Mouse (Mus musculus) thymus, postnatal 14 days (tissue): Measurements from ENCODE around the gene Calhm3.
"Not testable (repeated sequence)": the region's sequence is repeated elsewhere in the genome, so short reads cannot be mapped to it uniquely, and the experiment has no call there.

Experiments
- DNase-seq: peaks from one replicate; pipeline ENCODE4 v3.0.0; 2021

Gene Calhm3

DNA sequence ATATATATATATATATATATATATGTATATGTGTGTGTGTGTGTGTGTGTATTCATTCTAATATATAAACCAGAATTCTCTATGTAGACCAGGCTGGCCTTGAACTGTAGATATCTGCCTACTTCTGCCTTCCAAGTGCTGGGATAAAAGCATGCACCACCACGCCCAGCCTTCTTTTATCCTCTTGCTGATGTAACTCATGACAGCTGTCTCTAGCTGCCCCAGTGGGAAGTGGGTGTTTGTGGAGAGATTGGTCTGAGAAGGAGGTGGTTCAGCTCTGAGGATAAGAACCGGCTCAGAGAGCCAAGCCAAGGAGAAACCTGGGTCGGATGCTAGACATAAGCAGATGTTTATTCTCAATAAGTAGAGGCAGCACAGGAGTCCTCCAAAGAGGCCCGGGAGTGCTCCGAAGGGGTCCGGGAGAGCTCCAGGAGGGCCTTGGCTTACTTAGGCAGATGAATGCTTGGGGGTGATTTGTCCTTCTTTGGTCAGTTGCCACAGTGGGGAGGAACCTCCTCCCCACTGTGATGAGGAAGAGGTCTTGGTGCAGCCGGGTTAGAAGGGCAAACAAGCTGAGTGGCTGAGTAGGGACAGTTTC is 10.2 kb upstream of the Calhm3 start:
- no peak for DNase-seq

DNA sequence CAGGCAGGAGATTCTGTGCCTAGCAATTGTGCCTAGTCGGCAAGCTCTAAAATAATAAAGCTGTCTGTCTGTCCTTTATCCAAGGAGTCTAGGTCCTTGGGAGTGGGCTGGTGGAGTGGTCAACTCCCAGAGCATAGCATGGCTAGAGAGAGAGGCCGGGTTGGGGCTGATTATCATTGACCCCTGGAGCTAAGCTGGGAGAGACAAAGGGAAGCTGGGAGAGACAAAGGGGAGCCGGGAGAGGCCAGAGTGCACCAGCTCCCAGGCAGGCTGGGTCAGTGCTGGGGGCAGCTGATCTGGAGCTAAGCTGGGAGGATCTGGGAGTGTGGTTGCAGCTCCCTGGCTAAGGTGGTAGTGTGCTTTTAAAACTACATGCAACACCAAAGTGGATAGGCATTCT is 9.2 kb upstream of the Calhm3 start:
- DNase-seq: no peak

- no peak for DNase-seq
Measured at GRCm38 (mm10) chr19:47163176-47163744, 5.7 kb upstream of the Calhm3 start.

- DNase-seq: no peak
Measured at GRCm38 (mm10) chr19:47161669-47162068, 4.1 kb upstream of the Calhm3 start.

DNA sequence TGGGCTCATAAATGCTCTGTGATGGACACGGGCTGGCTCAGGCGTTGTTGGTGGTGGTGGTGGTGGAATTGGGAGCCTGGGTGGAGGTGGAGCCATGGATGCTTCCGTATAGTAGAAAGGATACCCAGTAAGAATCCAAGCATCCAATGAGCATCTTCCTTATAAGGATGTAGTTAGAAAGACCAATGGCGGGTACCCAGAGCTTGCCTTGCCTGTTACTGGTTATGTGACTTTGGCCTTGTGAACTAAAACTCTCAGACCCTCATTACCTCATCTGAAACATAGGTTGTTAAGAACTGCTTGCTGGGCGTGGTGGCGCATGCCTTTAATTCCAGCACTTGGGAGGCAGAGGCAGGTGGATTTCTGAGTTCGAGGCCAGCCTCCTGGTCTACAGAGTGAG is 3.8 kb downstream of the Calhm3 start:
- DNase-seq: no peak

DNA sequence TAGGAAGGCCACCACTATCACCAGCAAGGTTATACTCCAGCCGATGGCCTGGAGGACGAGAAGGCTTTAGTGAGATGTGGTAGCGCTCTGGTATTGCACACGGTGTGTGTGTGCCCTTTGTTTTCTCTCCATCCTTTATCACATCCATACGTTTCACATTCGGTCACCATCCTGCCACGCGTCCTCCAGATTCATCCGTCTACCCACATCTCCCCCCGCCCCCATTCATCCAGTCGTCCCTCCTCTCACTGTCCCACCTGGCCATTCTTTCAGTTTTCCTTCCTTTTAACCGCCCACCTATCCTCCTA is 5.5 kb downstream of the Calhm3 start:
- no peak for DNase-seq

DNA sequence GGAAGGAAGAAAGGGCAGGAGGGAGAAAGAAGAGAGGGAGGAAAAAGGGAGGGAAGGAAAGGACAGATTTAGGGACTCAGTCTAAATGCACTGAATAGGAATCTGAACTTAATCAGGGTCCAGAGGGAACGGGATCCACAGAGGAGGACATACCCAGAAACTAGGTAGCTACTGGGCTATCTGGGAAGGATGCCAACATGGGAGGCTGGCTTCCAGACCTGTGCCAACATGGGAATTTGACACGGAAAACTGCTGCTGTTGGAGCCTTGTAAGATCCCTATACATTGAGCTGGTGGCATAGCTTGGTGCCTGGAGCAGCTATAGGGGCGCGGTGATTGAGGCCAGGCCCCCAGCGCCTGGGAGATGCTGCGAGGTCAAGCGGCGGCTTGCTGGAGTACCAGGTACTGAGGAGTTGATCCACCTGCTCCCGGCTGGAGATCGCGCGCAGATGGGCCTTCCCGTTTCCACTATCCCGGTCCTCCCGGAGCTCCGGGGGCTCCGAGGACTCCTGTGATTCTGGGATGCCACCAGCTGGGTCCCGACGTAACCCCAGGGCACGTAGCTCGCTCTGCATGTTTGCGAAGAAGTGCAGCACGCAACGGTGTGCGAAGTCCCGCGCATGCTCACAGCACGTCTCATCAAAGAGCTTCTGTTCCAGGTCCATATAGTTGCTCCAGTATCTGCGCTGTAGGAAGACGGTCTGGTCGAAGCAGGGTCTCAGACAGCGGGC is 6.1 kb downstream of the Calhm3 start:
- no peak for DNase-seq

- no peak for DNase-seq
Measured at GRCm38 (mm10) chr19:47149854-47150253, 7.7 kb downstream of the Calhm3 start.

DNA sequence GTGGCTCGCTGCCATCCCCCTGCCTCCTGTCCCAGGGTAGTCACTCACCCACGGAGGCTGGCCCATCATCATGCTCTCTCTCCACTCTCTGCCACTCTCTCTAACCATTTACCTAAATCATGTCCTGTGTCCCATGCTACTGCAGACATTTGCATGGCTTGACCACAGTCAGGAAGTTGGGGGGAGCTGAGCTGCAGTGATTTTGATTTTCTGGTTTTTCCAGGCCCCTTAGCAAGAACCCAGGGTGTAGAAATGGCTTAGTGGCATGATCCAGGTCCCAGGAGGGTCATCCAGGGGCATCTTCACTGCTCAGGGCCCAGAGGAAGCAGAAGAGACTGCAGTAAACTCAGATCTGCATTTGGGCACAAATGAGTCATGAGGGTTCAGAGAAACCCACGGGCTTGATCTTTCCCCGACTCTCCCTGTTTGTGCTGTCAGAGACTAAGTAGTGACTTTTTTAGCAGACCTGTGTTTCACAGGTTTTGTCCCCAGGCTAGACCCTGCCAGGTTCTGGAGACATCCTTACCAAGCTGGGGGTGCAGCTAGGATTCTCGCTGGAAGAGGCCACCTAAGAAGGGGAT is 9.2 kb downstream of the Calhm3 start:
- no peak for DNase-seq

- no peak for DNase-seq
Measured at GRCm38 (mm10) chr19:47144154-47144553, 13.4 kb downstream of the Calhm3 start, which contains the start of gene Calhm1. Calhm1 (minus strand) TSS chr19:47144254.

GRCm38 (mm10) chr19:47142438-47142837 is 15.1 kb downstream of the Calhm3 start:
- no peak for DNase-seq

- DNase-seq: not testable (repeated sequence)
Measured at GRCm38 (mm10) chr19:47139611-47140010, 18.0 kb downstream of the Calhm3 start.

- peak; percentile 64 for DNase-seq
Measured at GRCm38 (mm10) chr19:47137771-47138421, 19.7 kb downstream of the Calhm3 start, which contains the start of gene Calhm2. Calhm2 (minus strand) TSS chr19:47138294.

DNA sequence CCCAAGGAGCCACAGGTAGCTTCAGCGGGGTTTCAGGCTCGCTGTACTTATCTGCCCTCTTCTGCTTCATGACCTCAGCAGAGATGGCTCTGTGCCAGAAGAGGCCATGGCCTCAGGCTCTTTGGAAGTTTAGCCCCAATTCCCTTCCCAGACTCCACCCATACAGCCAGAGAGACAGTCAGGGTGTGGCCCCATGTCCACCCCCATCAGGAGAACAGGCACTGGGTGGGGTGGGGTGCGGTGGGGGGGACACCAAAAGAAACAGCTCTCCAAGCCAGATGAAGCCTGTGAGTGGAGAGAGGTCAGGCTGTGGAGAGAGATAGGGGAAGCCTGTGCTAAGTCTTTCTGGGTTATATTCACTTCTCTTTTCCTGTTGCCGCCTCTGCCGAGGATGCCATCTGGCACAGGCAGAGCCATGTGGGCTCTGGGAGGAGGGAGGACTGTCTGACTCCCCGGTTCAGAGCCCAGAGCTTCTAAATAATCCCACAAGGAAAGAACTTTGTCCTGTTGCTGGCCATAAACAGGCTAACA is 20.4 kb downstream of the Calhm3 start:
- DNase-seq: peak; percentile 33

DNA sequence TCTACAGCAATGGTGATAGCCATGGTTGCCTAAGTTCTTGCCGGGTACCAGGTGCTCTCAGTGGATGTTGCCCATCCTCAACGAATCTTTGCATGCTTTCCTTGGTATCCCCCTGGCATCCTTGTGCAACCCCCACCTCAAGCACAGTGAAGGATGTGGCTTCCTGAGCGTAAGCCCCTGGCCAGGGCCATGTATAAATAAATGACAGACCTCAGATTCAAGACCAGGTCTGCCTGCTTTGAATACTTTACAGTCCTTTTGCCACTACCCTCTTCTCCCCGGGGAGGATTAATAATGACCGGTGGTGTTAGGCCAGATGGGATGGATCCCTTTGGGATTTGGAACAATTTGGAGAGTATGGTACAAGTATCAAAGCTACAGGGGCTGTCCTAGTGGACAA is 21.4 kb downstream of the Calhm3 start:
- no peak for DNase-seq

DNA sequence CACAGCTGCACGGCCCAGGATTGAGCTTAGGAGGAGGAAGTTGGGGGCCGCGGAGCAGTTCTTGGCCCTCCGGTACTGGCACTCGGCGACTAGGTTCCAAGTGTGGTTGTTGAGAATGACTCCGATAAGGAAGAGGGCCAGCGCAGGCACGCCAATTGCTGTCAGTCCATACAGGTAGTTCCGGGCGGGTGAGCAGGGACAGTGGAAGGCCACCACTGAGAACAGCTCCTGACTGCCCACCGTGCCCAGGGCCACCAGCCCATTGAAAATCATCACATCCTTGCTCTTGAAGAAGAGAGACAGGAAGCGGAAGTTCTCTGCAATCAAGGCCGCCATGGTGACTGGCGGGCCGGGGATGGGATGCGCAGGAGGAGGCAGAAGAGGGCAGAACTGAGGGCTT is 22.0 kb downstream of the Calhm3 start:
- no peak for DNase-seq

DNA sequence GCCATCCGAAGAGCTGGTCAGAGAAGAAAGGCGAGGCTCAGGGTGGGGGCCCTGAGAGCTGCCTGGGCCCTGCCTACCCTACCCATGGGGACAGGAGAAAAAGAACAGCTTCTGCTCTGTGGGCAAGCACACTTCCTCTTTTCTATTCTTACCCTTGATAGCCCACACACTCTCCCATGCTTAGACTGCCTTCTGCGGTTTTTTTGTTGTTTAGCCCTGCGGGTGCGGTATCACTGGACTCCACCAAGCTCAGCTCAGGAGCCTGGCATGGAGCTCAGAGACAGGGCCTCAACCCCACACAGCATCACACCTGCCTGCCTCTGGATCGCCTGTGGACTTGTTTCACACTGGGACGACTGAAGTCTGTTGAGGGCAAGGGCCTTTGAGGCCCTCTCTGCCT is 24.4 kb downstream of the Calhm3 start:
- DNase-seq: no peak

GRCm38 (mm10) chr19:47130551-47131125 is 26.9 kb downstream of the Calhm3 start:
- no peak for DNase-seq

DNA sequence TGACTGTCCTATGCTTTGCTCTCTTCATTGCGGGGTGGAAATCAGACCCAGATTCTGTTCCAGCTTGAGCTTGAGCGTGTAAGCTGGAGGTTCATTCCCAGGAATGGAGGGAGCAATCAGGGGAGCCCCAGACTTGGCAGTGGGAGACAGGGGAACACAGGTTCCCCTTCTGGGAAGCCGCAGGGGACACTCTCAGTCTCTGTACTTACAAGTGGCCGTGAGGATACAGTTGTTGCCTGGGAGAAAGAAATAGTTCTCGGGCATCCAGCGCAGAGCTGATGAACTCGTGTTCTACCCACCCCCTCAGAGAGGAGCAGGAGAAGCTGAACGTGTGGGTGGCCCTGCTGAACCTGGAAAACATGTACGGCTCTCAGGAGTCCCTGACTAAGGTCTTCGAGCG is 28.7 kb downstream of the Calhm3 start:
- DNase-seq: no peak

DNA sequence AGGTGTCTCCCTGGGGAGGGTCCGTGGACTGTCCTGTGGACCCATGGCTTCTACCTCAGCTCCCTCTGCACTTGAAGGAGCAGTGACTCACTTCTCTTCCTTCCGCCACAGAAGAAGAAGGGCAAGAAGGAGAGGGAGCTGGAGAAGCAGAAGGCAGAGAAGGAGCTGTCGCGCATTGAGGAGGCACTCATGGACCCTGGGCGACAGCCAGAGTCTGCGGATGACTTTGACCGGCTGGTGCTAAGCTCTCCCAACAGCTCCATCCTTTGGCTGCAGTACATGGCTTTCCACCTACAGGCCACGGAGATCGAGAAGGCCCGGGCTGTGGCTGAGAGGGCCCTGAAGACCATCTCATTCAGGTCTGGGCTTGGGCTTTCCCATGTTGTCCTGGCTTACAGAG is 29.4 kb downstream of the Calhm3 start:
- DNase-seq: no peak

GRCm38 (mm10) chr19:47122802-47123201 is 34.8 kb downstream of the Calhm3 start:
- peak; percentile 54 for DNase-seq

DNA sequence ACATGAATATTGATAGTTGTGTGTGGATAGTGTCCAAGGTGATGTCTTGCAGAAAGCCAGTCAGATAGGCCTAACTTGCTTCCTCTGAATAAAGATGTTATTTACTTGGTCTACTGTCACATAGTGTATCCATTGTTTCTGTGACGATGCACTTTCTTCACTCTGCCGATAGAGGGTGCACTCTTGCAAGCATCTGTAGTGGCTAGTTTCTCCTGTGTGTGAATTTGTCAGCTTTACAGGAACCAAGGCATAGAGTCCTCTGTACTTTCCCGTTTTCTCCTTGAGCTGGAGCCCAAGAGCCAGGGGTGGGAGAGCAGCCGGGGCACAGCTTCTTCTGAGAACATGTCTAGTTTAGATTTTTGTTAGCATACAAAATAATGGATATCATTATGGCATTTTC is 36.5 kb downstream of the Calhm3 start:
- peak; percentile 21 for DNase-seq

DNA sequence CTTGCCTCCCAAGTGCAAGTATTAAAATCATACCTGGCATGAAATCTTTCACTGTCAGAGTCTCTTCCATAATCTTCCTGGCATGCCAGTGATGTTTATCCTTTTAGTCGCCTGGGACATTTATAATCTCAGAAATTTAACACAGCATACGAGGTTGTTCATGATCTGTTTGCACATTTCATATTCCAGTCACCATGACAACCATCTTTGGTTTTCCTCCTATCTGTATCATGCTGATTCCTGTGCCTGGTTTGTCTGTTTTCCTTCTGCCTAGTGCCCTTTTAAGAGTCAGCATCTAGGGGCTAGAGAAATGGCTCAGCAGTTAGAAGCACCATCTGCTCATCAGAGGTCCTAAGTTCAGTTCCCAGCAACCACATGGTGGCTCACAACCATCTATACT is 38.9 kb downstream of the Calhm3 start:
- no peak for DNase-seq
